Mouse (Mus musculus) lung, postnatal 0 days (tissue): ENCODE data around the gene Acaa1b. TPM values are rescaled to one million over a fixed set of nuclear protein-coding genes. Genes with fewer than 3 reads are reported as not detected.

ENCODE experiments used
- ATAC-seq: fragments of 200-750 bp; cut with Nextera tagmentation; 2 replicates; pipeline ENCODE4 v1.8.0; 2017; ENCODE audit warnings: moderate library complexity
- DNase-seq: peaks from one replicate; pipeline ENCODE4 v3.0.0-alpha.2; 2016; ENCODE audit warnings: low spot score
- H3K27ac ChIP-seq: fragments of 300-500 bp; sonication (generic); 2 replicates; pipeline ENCODE4 v1.5.1; 2014; ENCODE audit warnings: antibody characterized with exemption, mild to moderate bottlenecking, low read length, mixed read lengths
- H3K27me3 ChIP-seq: fragments of 300-500 bp; sonication (generic); replicated peaks from 2 replicates; pipeline ENCODE4 v1.6.1; 2014; ENCODE audit warnings: low read length, mixed read lengths; ENCODE audit not compliant: insufficient read depth
- H3K36me3 ChIP-seq: fragments of 300-500 bp; sonication (generic); 2 replicates; pipeline ENCODE4 v1.6.1; 2014; ENCODE audit warnings: low read length, mixed read lengths; ENCODE audit not compliant: insufficient read depth
- H3K4me1 ChIP-seq: fragments of 300-500 bp; sonication (generic); 2 replicates; pipeline ENCODE4 v1.6.1; 2014; ENCODE audit warnings: antibody characterized with exemption, low read depth, low read length, mixed read lengths; ENCODE audit not compliant: insufficient read depth
- H3K4me2 ChIP-seq: fragments of 300-500 bp; sonication (generic); replicated peaks from 2 replicates; pipeline ENCODE4 v1.6.1; 2014; ENCODE audit warnings: low read depth, mild to moderate bottlenecking, low read length, moderate library complexity, mixed read lengths
- H3K4me3 ChIP-seq: fragments of 300-500 bp; sonication (generic); 2 replicates; pipeline ENCODE4 v1.5.1; 2014; ENCODE audit warnings: low read depth, low read length
- H3K9ac ChIP-seq: fragments of 300-500 bp; sonication (generic); replicated peaks from 2 replicates; pipeline ENCODE4 v1.6.1; 2014; ENCODE audit warnings: low read depth, mild to moderate bottlenecking
- H3K9me3 ChIP-seq: fragments of 300-500 bp; sonication (generic); 2 replicates; pipeline ENCODE4 v1.6.1; 2016; ENCODE audit warnings: low read length, mixed read lengths
- CTCF ChIP-seq: IDR thresholded peaks from 2 replicates; pipeline ENCODE4 v1.5.1; 2016; ENCODE audit warnings: antibody characterized with exemption, mild to moderate bottlenecking
- EP300 ChIP-seq: IDR thresholded peaks from 2 replicates; pipeline ENCODE4 v1.6.1; 2016; ENCODE audit warnings: antibody characterized with exemption, mild to moderate bottlenecking, control low read depth
- WGBS: fragments of 180-500 bp; shearing (Covaris S2); extraction: QIAGEN DNeasy Blood & Tissue Kit; methylation state at CpG from one replicate; pipeline ENCODE4 v1.1.7; 2014; 5-methylcytosine and 5-hydroxymethylcytosine counted together
- polyA plus RNA-seq: library from polyadenylated mRNA; unstranded; fragments of >200 nt; fragmentation: Nextera tagmentation; extraction: Ambion mirVana; gene quantifications from 2 replicates; pipeline ENCODE4 v1.2.1, GENCODE M21; 2015

Acaa1b gene
- polyA plus RNA-seq, 1 experiment from 2014 or later, result 7.0 TPM

- H3K27me3 ChIP-seq, result no peaks in the 10 kb centered on the region
- H3K9ac ChIP-seq, result no peak overlapping the region
- H3K36me3 ChIP-seq, result no peaks in the 10 kb centered on the region
- H3K4me2 ChIP-seq, result no peak overlapping the region
- H3K9me3 ChIP-seq, result no peaks in the 10 kb centered on the region
- no peaks in the 10 kb centered on the region for H3K4me1 ChIP-seq
- ATAC-seq (no peak), DNase-seq (no peak)
- no peak overlapping the region for H3K4me3 ChIP-seq
- no peak overlapping the region for H3K27ac ChIP-seq
- TF ChIP-seq CTCF, result peak; percentile 27; the same call in 1 of the 2 replicates
- TF ChIP-seq EP300, result no peak
- WGBS, result 70% methylated on average over 12 of the region's 12 CpGs
Observed at GRCm38 (mm10) chr9:119128436-119129181, 28.3 kb downstream of the Acaa1b start.

GRCm38 (mm10) chr9:119122596-119123369, 34.1 kb downstream of the Acaa1b start:
- Histone ChIP-seq H3K36me3 (no peaks in the 10 kb centered on the region), H3K4me3 (no peak overlapping the region), H3K4me2 (no peak overlapping the region), H3K9me3 (no peaks in the 10 kb centered on the region), H3K27ac (no peak overlapping the region), H3K4me1 (no peaks in the 10 kb centered on the region), H3K27me3 (no peaks in the 10 kb centered on the region), H3K9ac (no peak overlapping the region)
- ATAC-seq (no peak), DNase-seq (peak; percentile 15)
- TF ChIP-seq EP300 (no peak), CTCF (no peak)
- WGBS, result 79% methylated on average over 18 of the region's 18 CpGs

GRCm38 (mm10) chr9:119120168-119120560, 36.7 kb downstream of the Acaa1b start:
- DNase-seq, result no peak
- ATAC-seq, result no peak
- no peak for TF ChIP-seq EP300
- TF ChIP-seq CTCF, result no peak
- Histone ChIP-seq H3K27ac (no peak overlapping the region), H3K9ac (no peak overlapping the region), H3K4me2 (no peak overlapping the region), H3K27me3 (no peaks in the 10 kb centered on the region), H3K4me3 (no peak overlapping the region), H3K36me3 (no peaks in the 10 kb centered on the region), H3K9me3 (no peaks in the 10 kb centered on the region), H3K4me1 (no peaks in the 10 kb centered on the region)
- 55% methylated on average over 3 of the region's 3 CpGs for WGBS

- Histone ChIP-seq H3K36me3 (no peaks in the 10 kb centered on the region), H3K27me3 (no peaks in the 10 kb centered on the region), H3K27ac (no peak overlapping the region), H3K4me1 (no peaks in the 10 kb centered on the region), H3K4me3 (no peak overlapping the region), H3K4me2 (no peak overlapping the region), H3K9ac (no peak overlapping the region), H3K9me3 (no peaks in the 10 kb centered on the region)
- DNase-seq, result no peak
- no peak for TF ChIP-seq CTCF
- no peak for TF ChIP-seq EP300
- ATAC-seq, result no peak
- 81% methylated on average over 19 of the region's 19 CpGs for WGBS
Observed at GRCm38 (mm10) chr9:119119409-119120167, 37.3 kb downstream of the Acaa1b start.

GRCm38 (mm10) chr9:119114911-119115310, 42.0 kb downstream of the Acaa1b start:
- no peak for DNase-seq
- H3K4me3 ChIP-seq, result no peak overlapping the region
- 87% methylated on average over 17 of the region's 17 CpGs for WGBS

GRCm38 (mm10) chr9:119110640-119111039, 46.3 kb downstream of the Acaa1b start:
- no peak overlapping the region for H3K4me2 ChIP-seq
- H3K4me1 ChIP-seq, result no peaks in the 10 kb centered on the region; the same call in 1 of the 2 replicates
- H3K36me3 ChIP-seq, result no peaks in the 10 kb centered on the region
- 37% methylated on average over 3 of the region's 3 CpGs for WGBS
- H3K9ac ChIP-seq, result no peak overlapping the region
- H3K27ac ChIP-seq, result no peak overlapping the region
- DNase-seq (no peak), ATAC-seq (no peak)
- no peaks in the 10 kb centered on the region for H3K9me3 ChIP-seq
- H3K4me3 ChIP-seq, result no peak overlapping the region
- H3K27me3 ChIP-seq, result no peaks in the 10 kb centered on the region
- TF ChIP-seq CTCF (no peak), EP300 (no peak)

More at GRCm38 (mm10) chr9:119114911-119115310, 42.0 kb downstream of the Acaa1b start:
- Histone ChIP-seq H3K27ac (no peak overlapping the region), H3K36me3 (no peaks in the 10 kb centered on the region), H3K9ac (no peak overlapping the region), H3K27me3 (no peaks in the 10 kb centered on the region), H3K4me1 (no peaks in the 10 kb centered on the region; the same call in 1 of the 2 replicates), H3K4me2 (no peak overlapping the region), H3K9me3 (no peaks in the 10 kb centered on the region)
- TF ChIP-seq EP300 (no peak), CTCF (no peak)
- no peak for ATAC-seq
